12 mouse cellular contexts compared by ENCODE assay signal in genomic region chr4:141312513-141313131, GRCm38 (mm10). TPM values are rescaled to one million over a fixed set of nuclear protein-coding genes. Genes with fewer than 3 reads are reported as not detected.
DNase-seq lines count a peak whose midpoint lies in the region; ATAC-seq and TF ChIP-seq lines count a peak whose summit lies in the region.
"Had no signal": no experiment of that assay in that cellular context is flagged by ENCODE, and none has a peak within 500 bp of the region (broad histone marks: within the 10 kb centered on the region; RNA-seq: fewer than 3 reads in every experiment).

No protein-coding gene starts in this region.

- no peak for TF ChIP-seq EP300 in lung, postnatal 0 days (IDR thresholded peaks at IDR 0.05)

- H3K9me3 ChIP-seq in hindbrain, embryonic 10.5 days: no peaks in the 10 kb centered on the region
- no peaks in the 10 kb centered on the region for H3K9me3 ChIP-seq in hindbrain, embryonic 12.5 days (replicated peaks)
- no peaks in the 10 kb centered on the region for H3K9me3 ChIP-seq in embryonic facial prominence, embryonic 15.5 days (replicated peaks)
- no peaks in the 10 kb centered on the region for H3K9me3 ChIP-seq in kidney, embryonic 16.5 days (ENCODE audit: low read length)
- H3K9me3 ChIP-seq in lung, postnatal 0 days (ENCODE audit: low read length): no peaks in the 10 kb centered on the region
- H3K9me3 ChIP-seq: embryonic facial prominence, embryonic 12.5 days; midbrain, embryonic 12.5 days had no signal

- no peak for ATAC-seq in hindbrain, embryonic 12.5 days (ENCODE audit: low FRiP score)
- no peak for ATAC-seq in embryonic facial prominence, embryonic 15.5 days (ENCODE audit: insufficient number of reproducible peaks, low FRiP score, low TSS enrichment, low read depth)
- ATAC-seq in kidney, embryonic 16.5 days (ENCODE audit: low FRiP score, low TSS enrichment): no peak
- ATAC-seq in lung, postnatal 0 days: no peak

- H3K27ac ChIP-seq in hindbrain, embryonic 10.5 days: 0 out of 2 replicates have a peak overlapping the region, but pooled peaks have one; percentile 13
- H3K27ac ChIP-seq in hindbrain, embryonic 12.5 days: no peak overlapping the region
- H3K27ac ChIP-seq in embryonic facial prominence, embryonic 15.5 days (replicated peaks): peak overlapping the region; percentile 2; the same call in 1 of the 2 replicates
- H3K27ac ChIP-seq in kidney, embryonic 16.5 days (ENCODE audit: low read length): peak overlapping the region; percentile 76; the same call in 1 of the 2 replicates
- no peak overlapping the region for H3K27ac ChIP-seq in lung, postnatal 0 days (ENCODE audit: low read length)
- H3K27ac ChIP-seq: embryonic facial prominence, embryonic 12.5 days had no signal

- peaks cover 38% of the 10 kb centered on the region for H3K36me3 ChIP-seq in hindbrain, embryonic 10.5 days
- H3K36me3 ChIP-seq in hindbrain, embryonic 12.5 days: no peaks in the 10 kb centered on the region
- H3K36me3 ChIP-seq in embryonic facial prominence, embryonic 15.5 days: no peaks in the 10 kb centered on the region
- H3K36me3 ChIP-seq in kidney, embryonic 16.5 days (ENCODE audit: insufficient read depth, low read length): peaks cover 12% of the 10 kb centered on the region
- peaks cover 20% of the 10 kb centered on the region for H3K36me3 ChIP-seq in lung, postnatal 0 days (ENCODE audit: insufficient read depth, low read length)

- no peak for TF ChIP-seq CTCF in lung, postnatal 0 days (IDR thresholded peaks at IDR 0.05)

- peaks cover 79% of the 10 kb centered on the region for H3K4me1 ChIP-seq in hindbrain, embryonic 10.5 days (replicated peaks)
- H3K4me1 ChIP-seq in hindbrain, embryonic 12.5 days: peaks cover 48% of the 10 kb centered on the region
- peaks cover 55% of the 10 kb centered on the region for H3K4me1 ChIP-seq in embryonic facial prominence, embryonic 15.5 days
- peaks cover 67% of the 10 kb centered on the region for H3K4me1 ChIP-seq in kidney, embryonic 16.5 days (ENCODE audit: insufficient read depth, low read length)
- H3K4me1 ChIP-seq in lung, postnatal 0 days (ENCODE audit: insufficient read depth, low read depth, low read length): peaks cover 27% of the 10 kb centered on the region; the same call in 1 of the 2 replicates

- H3K4me3 ChIP-seq in hindbrain, embryonic 10.5 days: no peak overlapping the region
- no peak overlapping the region for H3K4me3 ChIP-seq in hindbrain, embryonic 12.5 days
- no peak overlapping the region for H3K4me3 ChIP-seq in embryonic facial prominence, embryonic 15.5 days (replicated peaks)
- H3K4me3 ChIP-seq in kidney, embryonic 16.5 days (ENCODE audit: low read length): no peak overlapping the region
- no peak overlapping the region for H3K4me3 ChIP-seq in lung, postnatal 0 days (ENCODE audit: low read depth, low read length)
- H3K4me3 ChIP-seq: embryonic facial prominence, embryonic 12.5 days; midbrain, embryonic 12.5 days had no signal

- H3K27me3 ChIP-seq in hindbrain, embryonic 10.5 days (ENCODE audit: insufficient read depth, poor library complexity, severe bottlenecking): no peaks in the 10 kb centered on the region
- no peaks in the 10 kb centered on the region for H3K27me3 ChIP-seq in hindbrain, embryonic 12.5 days
- H3K27me3 ChIP-seq in embryonic facial prominence, embryonic 15.5 days: no peaks in the 10 kb centered on the region
- no peaks in the 10 kb centered on the region for H3K27me3 ChIP-seq in kidney, embryonic 16.5 days (ENCODE audit: insufficient read depth, low read length)
- H3K27me3 ChIP-seq in lung, postnatal 0 days (replicated peaks; ENCODE audit: insufficient read depth, low read length): no peaks in the 10 kb centered on the region
- H3K27me3 ChIP-seq: embryonic facial prominence, embryonic 12.5 days had no signal

- 77% methylated on average over 17 of the region's 17 CpGs for WGBS in hindbrain, embryonic 10.5 days
- 80% methylated on average over 17 of the region's 17 CpGs for WGBS in hindbrain, embryonic 12.5 days
- WGBS in embryonic facial prominence, embryonic 15.5 days: 78% methylated on average over 17 of the region's 17 CpGs
- 76% methylated on average over 17 of the region's 17 CpGs for WGBS in kidney, embryonic 16.5 days
- WGBS in lung, postnatal 0 days: 42% methylated on average over 17 of the region's 17 CpGs

- H3K4me2 ChIP-seq in hindbrain, embryonic 12.5 days (replicated peaks): no peak overlapping the region
- no peak overlapping the region for H3K4me2 ChIP-seq in embryonic facial prominence, embryonic 15.5 days (replicated peaks)
- H3K4me2 ChIP-seq in kidney, embryonic 16.5 days (replicated peaks; ENCODE audit: low read depth, low read length): no peak overlapping the region
- 0 out of 2 replicates have a peak overlapping the region, but pooled peaks have one; percentile 5 for H3K4me2 ChIP-seq in lung, postnatal 0 days (replicated peaks; ENCODE audit: low read depth, low read length)
- H3K4me2 ChIP-seq: embryonic facial prominence, embryonic 12.5 days; midbrain, embryonic 12.5 days had no signal

- no peak overlapping the region; the same call in 1 of the 2 replicates for H3K9ac ChIP-seq in hindbrain, embryonic 12.5 days
- no peak overlapping the region for H3K9ac ChIP-seq in embryonic facial prominence, embryonic 15.5 days
- 0 out of 2 replicates have a peak overlapping the region, but pooled peaks have one; percentile 22 for H3K9ac ChIP-seq in kidney, embryonic 16.5 days (replicated peaks; ENCODE audit: low read length)
- no peak overlapping the region for H3K9ac ChIP-seq in lung, postnatal 0 days (replicated peaks; ENCODE audit: low read depth)
- H3K9ac ChIP-seq: embryonic facial prominence, embryonic 12.5 days; midbrain, embryonic 12.5 days had no signal

- no peak for DNase-seq in hindbrain, embryonic 10.5 days (ENCODE audit: low spot score)
- DNase-seq in lung, postnatal 0 days (ENCODE audit: low spot score): peak; percentile 43
- DNase-seq in layer of hippocampus, postnatal 36 days: no peak
- DNase-seq in right cerebral cortex, postnatal 25 days: no peak
- DNase-seq in thymus, postnatal 14 days: no peak

RNA-seq across cellular contexts. Expression of gene Epha2, which starts 11.6 kb away (rescaled TPM):
- polyA plus RNA-seq in hindbrain, embryonic 10.5 days (2016; fragmentation: Nextera tagmentation; extraction: Ambion mirVana): 3.3 and 4.4 TPM in 2 replicates
- 2.7 and 3.2 TPM in 2 replicates for polyA plus RNA-seq in hindbrain, embryonic 12.5 days (2016; fragmentation: Nextera tagmentation; extraction: Ambion mirVana)
- polyA plus RNA-seq in embryonic facial prominence, embryonic 15.5 days (2015; fragmentation: Nextera tagmentation; extraction: Ambion mirVana): 7.4 and 7.6 TPM in 2 replicates
- 8.3 and 8.6 TPM in 2 replicates for polyA plus RNA-seq in kidney, embryonic 16.5 days (2015; fragmentation: Nextera tagmentation; extraction: Ambion mirVana)
- 9.7 and 10.3 TPM in 2 replicates for polyA plus RNA-seq in lung, postnatal 0 days (2015; fragmentation: Nextera tagmentation; extraction: Ambion mirVana)
- 1 to 10 TPM; 1.3 to 1.7 TPM for total RNA-seq in layer of hippocampus, postnatal 36 days (2021)
- total RNA-seq: hematopoietic stem cell, adult 5-6 weeks had no signal

RNA-seq across cellular contexts. Expression of gene Fam131c, which starts 55.4 kb away (rescaled TPM):
- polyA plus RNA-seq in hindbrain, embryonic 10.5 days (2016; fragmentation: Nextera tagmentation; extraction: Ambion mirVana): 0.65 and 0.81 TPM in 2 replicates
- 2.3 and 2.5 TPM in 2 replicates for polyA plus RNA-seq in hindbrain, embryonic 12.5 days (2016; fragmentation: Nextera tagmentation; extraction: Ambion mirVana)
- 3.6 and 4.3 TPM in 2 replicates for polyA plus RNA-seq in embryonic facial prominence, embryonic 15.5 days (2015; fragmentation: Nextera tagmentation; extraction: Ambion mirVana)
- polyA plus RNA-seq in kidney, embryonic 16.5 days (2015; fragmentation: Nextera tagmentation; extraction: Ambion mirVana): 3.0 and 3.1 TPM in 2 replicates
- 0.79 and 0.83 TPM in 2 replicates for polyA plus RNA-seq in lung, postnatal 0 days (2015; fragmentation: Nextera tagmentation; extraction: Ambion mirVana)
- 1 to 10 TPM; 2.1 to 3.3 TPM for total RNA-seq in layer of hippocampus, postnatal 36 days (2021)
- total RNA-seq: CH12.LX; hematopoietic stem cell, adult 5-6 weeks had no signal

Comparison
In these comparisons a context has a peak if more than half of its experiments do, and no peak if none do; other contexts are left out.
1. H3K27ac ChIP-seq: peak in hindbrain, embryonic 10.5 days (single experiment), embryonic facial prominence, embryonic 15.5 days (single experiment) and kidney, embryonic 16.5 days (single experiment); none in hindbrain, embryonic 12.5 days (single experiment) and lung, postnatal 0 days (single experiment).